Mouse (Mus musculus): Measurements from ENCODE around the gene Slc5a6. TPM values are rescaled to one million over a fixed set of nuclear protein-coding genes. Genes with fewer than 3 reads are reported as not detected.

Slc5a6 gene
- polyA plus RNA-seq (2017; shearing (Covaris generic)) = 5.3 TPM

DNA sequence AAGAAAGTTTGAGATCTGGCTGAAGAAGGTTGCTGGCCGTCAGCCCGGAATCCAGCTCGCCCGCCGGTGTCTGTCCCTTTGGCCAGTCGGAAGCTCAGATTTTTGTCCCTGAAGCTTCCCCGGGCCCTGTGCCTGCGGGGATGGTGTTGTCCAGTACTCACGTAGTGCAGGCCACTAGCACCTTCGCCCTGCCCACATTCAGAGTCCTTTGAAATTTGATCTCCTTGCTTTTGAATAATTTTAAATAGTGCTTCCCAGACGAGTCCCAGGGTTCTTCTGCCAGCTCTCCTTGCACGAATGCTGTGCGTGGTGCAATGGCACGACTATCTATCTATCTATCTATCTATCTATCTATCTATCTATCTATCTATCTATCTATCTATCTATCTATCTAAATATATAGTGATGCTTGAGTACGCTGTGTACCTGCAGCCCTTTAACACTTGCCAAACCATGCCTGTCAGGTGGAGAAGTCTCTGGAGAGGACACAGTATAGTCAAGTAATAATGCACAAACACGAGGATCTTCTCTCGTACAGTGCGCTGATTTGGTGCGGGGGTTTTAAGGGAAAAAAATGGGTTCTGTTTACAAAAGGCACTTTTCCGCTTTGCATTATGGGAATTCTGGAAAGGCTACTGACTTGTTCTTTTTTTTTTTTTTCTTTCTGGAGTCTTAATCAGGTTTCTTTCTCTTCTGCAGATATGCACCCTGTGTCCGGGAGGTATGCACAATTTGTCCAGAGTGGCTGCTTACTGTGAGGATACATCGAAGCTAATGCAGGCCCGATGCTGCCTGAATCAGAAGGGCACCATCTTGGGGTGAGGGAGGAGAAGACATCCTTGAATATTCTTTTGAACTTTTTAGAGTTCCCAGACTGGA, at the start of gene Slc5a6:
Gene Slc5a6, minus strand, starts transcription at position 162 of the 879 bp plus-strand sequence.

GRCm38 (mm10) chr5:31054261-31055215, 5.8 kb upstream of the Slc5a6 start, which contains the start of gene Cad:
Cad (plus strand) TSS chr5:31054780.

DNA sequence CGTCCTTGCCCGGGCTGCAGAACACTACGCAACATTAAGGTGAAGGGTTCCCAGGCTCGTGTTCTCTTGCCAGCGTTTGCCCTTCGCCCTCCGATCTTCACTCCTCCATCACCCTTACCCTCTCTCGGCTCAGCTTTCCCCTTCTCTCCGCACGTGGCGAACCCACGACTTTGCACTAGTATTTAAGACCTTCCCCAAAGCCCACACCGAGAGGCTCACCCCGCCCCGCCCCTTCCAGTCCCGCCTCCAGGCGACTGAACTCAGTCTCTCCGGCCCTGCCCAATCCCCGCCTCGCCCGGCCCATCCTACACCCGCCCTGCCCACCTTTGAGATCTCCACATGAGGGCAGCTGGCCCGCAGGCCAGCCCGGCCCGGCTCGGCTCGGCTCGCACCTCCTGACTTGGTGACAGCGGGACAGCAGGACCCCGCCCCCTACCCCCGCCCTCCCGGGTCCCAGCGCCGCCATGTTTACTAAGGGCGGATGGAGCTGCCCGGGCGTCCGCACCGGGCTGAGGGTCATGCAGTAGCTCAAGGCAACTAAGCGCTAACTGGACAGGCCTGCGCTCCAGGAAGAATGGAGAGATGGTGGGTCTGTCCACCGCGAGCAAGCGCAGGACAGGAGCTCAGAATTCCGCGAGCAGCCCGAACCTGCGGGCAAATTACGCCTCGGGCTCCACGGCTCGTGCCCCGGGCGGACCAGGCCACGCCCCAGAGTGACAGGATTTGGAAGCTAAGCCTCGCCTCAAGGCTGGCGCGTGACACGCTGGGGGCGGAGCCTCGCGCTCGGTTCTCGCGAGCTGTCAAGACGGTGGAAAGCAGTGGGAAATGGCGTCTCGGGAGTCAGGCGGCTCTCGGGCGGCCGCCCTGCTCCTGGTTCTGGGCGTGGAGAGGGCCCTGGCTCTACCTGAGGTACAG, 619 bp downstream of the Slc5a6 start, which contains the start of gene Atraid:
Gene Atraid, plus strand, starts transcription at position 465 of the 915 bp plus-strand sequence.

Other genes starting within 250 kb of the Slc5a6 start
- 15.2 TPM for gene Mapre3, start 234.3 kb downstream of the Slc5a6 start, polyA plus RNA-seq (2017; shearing (Covaris generic))
- gene Tmem214, start 180.9 kb downstream of the Slc5a6 start, polyA plus RNA-seq (2017; shearing (Covaris generic)) = 41.2 TPM
- 9.7 TPM for gene Agbl5, start 160.2 kb downstream of the Slc5a6 start, polyA plus RNA-seq (2017; shearing (Covaris generic))
- 261 TPM for gene Ost4, start 141.1 kb downstream of the Slc5a6 start, polyA plus RNA-seq (2017; shearing (Covaris generic))
- gene Emilin1, start 135.5 kb downstream of the Slc5a6 start, polyA plus RNA-seq (2017; shearing (Covaris generic)) = 0.12 TPM
- gene Khk, start 127.5 kb downstream of the Slc5a6 start, polyA plus RNA-seq (2017; shearing (Covaris generic)) = 12.1 TPM
- 0.26 TPM for gene Cgref1, start 103.3 kb downstream of the Slc5a6 start, polyA plus RNA-seq (2017; shearing (Covaris generic))
- 215 TPM for gene Preb, start 88.6 kb downstream of the Slc5a6 start, polyA plus RNA-seq (2017; shearing (Covaris generic))
- gene Tcf23, start 80.3 kb downstream of the Slc5a6 start, polyA plus RNA-seq (2017; shearing (Covaris generic)) = not detected
- 62.9 TPM for gene Atraid, start 612 bp downstream of the Slc5a6 start, polyA plus RNA-seq (2017; shearing (Covaris generic))
- gene Cad, start 5.9 kb upstream of the Slc5a6 start, polyA plus RNA-seq (2017; shearing (Covaris generic)) = 16.7 TPM
- gene Dnajc5g, start 57.4 kb upstream of the Slc5a6 start, polyA plus RNA-seq (2017; shearing (Covaris generic)) = not detected
- 1.3 TPM for gene Slc30a3, start 59.3 kb upstream of the Slc5a6 start, polyA plus RNA-seq (2017; shearing (Covaris generic))
- not detected for gene Trim54, start 67.8 kb upstream of the Slc5a6 start, polyA plus RNA-seq (2017; shearing (Covaris generic))
- gene Ucn, start 89.9 kb upstream of the Slc5a6 start, polyA plus RNA-seq (2017; shearing (Covaris generic)) = not detected
- gene Mpv17, start 105.3 kb upstream of the Slc5a6 start, polyA plus RNA-seq (2017; shearing (Covaris generic)) = 16.9 TPM
- gene Gm29609, start 131.0 kb upstream of the Slc5a6 start, polyA plus RNA-seq (2017; shearing (Covaris generic)) = not detected
- gene Gtf3c2, start 131.2 kb upstream of the Slc5a6 start, polyA plus RNA-seq (2017; shearing (Covaris generic)) = 96.4 TPM
- gene Snx17, start 144.3 kb upstream of the Slc5a6 start, polyA plus RNA-seq (2017; shearing (Covaris generic)) = 83.0 TPM
- 46.4 TPM for gene Eif2b4, start 144.5 kb upstream of the Slc5a6 start, polyA plus RNA-seq (2017; shearing (Covaris generic))
- gene Zfp513, start 153.4 kb upstream of the Slc5a6 start, polyA plus RNA-seq (2017; shearing (Covaris generic)) = 24.6 TPM
- 166 TPM for gene Ppm1g, start 171.8 kb upstream of the Slc5a6 start, polyA plus RNA-seq (2017; shearing (Covaris generic))
- 283 TPM for gene Nrbp1, start 191.9 kb upstream of the Slc5a6 start, polyA plus RNA-seq (2017; shearing (Covaris generic))
- gene Gm9970, start 192.3 kb upstream of the Slc5a6 start, polyA plus RNA-seq (2017; shearing (Covaris generic)) = not detected
- 42.2 TPM for gene Krtcap3, start 202.8 kb upstream of the Slc5a6 start, polyA plus RNA-seq (2017; shearing (Covaris generic))
- gene Ift172, start 242.2 kb upstream of the Slc5a6 start, polyA plus RNA-seq (2017; shearing (Covaris generic)) = 8.5 TPM
- 4.6 TPM for gene Fndc4, start 247.2 kb upstream of the Slc5a6 start, polyA plus RNA-seq (2017; shearing (Covaris generic))
- gene Gckr, start 248.5 kb upstream of the Slc5a6 start, polyA plus RNA-seq (2017; shearing (Covaris generic)) = not detected

Measured in effector memory CD4-positive, alpha-beta T cell, adult 5 months (primary cell).